Mouse (Mus musculus): ENCODE results near the gene Grik5.

DNA sequence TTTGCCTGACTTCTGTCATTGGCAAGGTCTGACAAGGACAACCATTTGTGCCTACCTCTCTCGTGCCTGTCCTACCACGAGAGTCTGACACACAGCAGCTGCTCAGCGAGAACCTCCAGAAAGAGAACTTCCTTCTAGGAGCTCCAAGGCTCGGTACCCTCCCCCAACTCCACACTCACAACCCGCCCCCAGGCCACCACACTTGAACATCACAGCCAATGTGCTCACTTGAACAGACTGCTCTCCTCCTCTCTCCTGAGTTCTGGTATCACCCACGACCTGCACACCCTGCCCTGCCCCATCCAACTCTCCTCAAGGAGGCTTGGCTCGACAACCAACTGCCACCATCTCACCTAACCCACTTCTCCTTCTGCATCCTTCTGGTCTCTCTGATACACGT is 8.2 kb downstream of the Grik5 start:
- TF ChIP-seq CTCF (conservative IDR thresholded peaks at IDR 0.05; ENCODE audit: low read length) = no peak
- no peak for TF ChIP-seq NANOG (IDR thresholded peaks at IDR 0.05; ENCODE audit: borderline replicate concordance, low read length)
- TF ChIP-seq POU5F1 (IDR thresholded peaks at IDR 0.05; ENCODE audit: borderline replicate concordance, low read length) = no peak

Data from E14TG2a.4 (cell line).